Mouse (Mus musculus): Measurements from ENCODE around the gene Scand1. TPM values are rescaled to one million over a fixed set of nuclear protein-coding genes. Genes with fewer than 3 reads are reported as not detected.

Scand1 gene
- polyA plus RNA-seq, 1 experiment: not detected

GRCm38 (mm10) chr2:156298458-156298857 is 14.0 kb downstream of the Scand1 start:
- H3K4me1 ChIP-seq (ENCODE audit: control insufficient read depth, insufficient read depth, low read length): peaks cover 8% of the 10 kb centered on the region
- WGBS: 49% methylated on average over 7 of the region's 7 CpGs
- TF ChIP-seq CTCF (IDR thresholded peaks at IDR 0.05; ENCODE audit: insufficient read depth, low read depth, low read length) (no peak), POLR2A (IDR thresholded peaks at IDR 0.05; ENCODE audit: insufficient read depth, low read depth, low read length) (no peak)
- H3K4me3 ChIP-seq (ENCODE audit: insufficient read depth, low read depth, low read length): no peak overlapping the region
- peak overlapping the region; percentile 41 for H3K27ac ChIP-seq (ENCODE audit: insufficient read depth, low read depth, low read length)

GRCm38 (mm10) chr2:156297653-156298052 is 14.9 kb downstream of the Scand1 start:
- Histone ChIP-seq H3K27ac (ENCODE audit: insufficient read depth, low read depth, low read length) (no peak overlapping the region), H3K4me3 (ENCODE audit: insufficient read depth, low read depth, low read length) (no peak overlapping the region), H3K4me1 (ENCODE audit: control insufficient read depth, insufficient read depth, low read length) (peaks cover 8% of the 10 kb centered on the region)
- 90% methylated on average over 3 of the region's 3 CpGs for WGBS
- TF ChIP-seq CTCF (IDR thresholded peaks at IDR 0.05; ENCODE audit: insufficient read depth, low read depth, low read length) (no peak), POLR2A (IDR thresholded peaks at IDR 0.05; ENCODE audit: insufficient read depth, low read depth, low read length) (no peak)

GRCm38 (mm10) chr2:156296190-156296589 is 16.3 kb downstream of the Scand1 start:
- TF ChIP-seq POLR2A (IDR thresholded peaks at IDR 0.05; ENCODE audit: insufficient read depth, low read depth, low read length) (no peak), CTCF (IDR thresholded peaks at IDR 0.05; ENCODE audit: insufficient read depth, low read depth, low read length) (no peak)
- Histone ChIP-seq H3K4me1 (ENCODE audit: control insufficient read depth, insufficient read depth, low read length) (peaks cover 8% of the 10 kb centered on the region), H3K27ac (ENCODE audit: insufficient read depth, low read depth, low read length) (no peak overlapping the region), H3K4me3 (ENCODE audit: insufficient read depth, low read depth, low read length) (no peak overlapping the region)
- WGBS: 93% methylated on average over 3 of the region's 3 CpGs

- Histone ChIP-seq H3K4me3 (ENCODE audit: insufficient read depth, low read depth, low read length) (no peak overlapping the region), H3K27ac (ENCODE audit: insufficient read depth, low read depth, low read length) (no peak overlapping the region), H3K4me1 (ENCODE audit: control insufficient read depth, insufficient read depth, low read length) (peaks cover 8% of the 10 kb centered on the region)
- WGBS: 90% methylated on average over 2 of the region's 2 CpGs
- no peak for TF ChIP-seq CTCF (IDR thresholded peaks at IDR 0.05; ENCODE audit: insufficient read depth, low read depth, low read length)
- TF ChIP-seq POLR2A (IDR thresholded peaks at IDR 0.05; ENCODE audit: insufficient read depth, low read depth, low read length): no peak
Observed at GRCm38 (mm10) chr2:156295601-156296063, 16.9 kb downstream of the Scand1 start.

- Histone ChIP-seq H3K4me3 (ENCODE audit: insufficient read depth, low read depth, low read length) (no peak overlapping the region), H3K4me1 (ENCODE audit: control insufficient read depth, insufficient read depth, low read length) (peaks cover 3% of the 10 kb centered on the region), H3K27ac (ENCODE audit: insufficient read depth, low read depth, low read length) (no peak overlapping the region)
- 96% methylated on average over 1 of the region's 1 CpGs for WGBS
- TF ChIP-seq CTCF (IDR thresholded peaks at IDR 0.05; ENCODE audit: insufficient read depth, low read depth, low read length) (no peak), POLR2A (IDR thresholded peaks at IDR 0.05; ENCODE audit: insufficient read depth, low read depth, low read length) (no peak)
Observed at GRCm38 (mm10) chr2:156291998-156292397, 20.5 kb downstream of the Scand1 start.

- Histone ChIP-seq H3K27ac (ENCODE audit: insufficient read depth, low read depth, low read length) (peak overlapping the region; percentile 16; the same call in 1 of the 2 replicates), H3K4me1 (ENCODE audit: control insufficient read depth, insufficient read depth, low read length) (no peaks in the 10 kb centered on the region; the same call in 1 of the 2 replicates), H3K4me3 (ENCODE audit: insufficient read depth, low read depth, low read length) (no peak overlapping the region)
- 76% methylated on average over 2 of the region's 2 CpGs for WGBS
- TF ChIP-seq CTCF (IDR thresholded peaks at IDR 0.05; ENCODE audit: insufficient read depth, low read depth, low read length) (no peak), POLR2A (IDR thresholded peaks at IDR 0.05; ENCODE audit: insufficient read depth, low read depth, low read length) (no peak)
Observed at GRCm38 (mm10) chr2:156289552-156290160, 22.8 kb downstream of the Scand1 start.

- no peak overlapping the region for H3K4me3 ChIP-seq (ENCODE audit: insufficient read depth, low read depth, low read length)
- no peaks in the 10 kb centered on the region for H3K4me1 ChIP-seq (ENCODE audit: control insufficient read depth, insufficient read depth, low read length)
- TF ChIP-seq POLR2A (IDR thresholded peaks at IDR 0.05; ENCODE audit: insufficient read depth, low read depth, low read length): no peak
- no peak for TF ChIP-seq CTCF (IDR thresholded peaks at IDR 0.05; ENCODE audit: insufficient read depth, low read depth, low read length)
- H3K27ac ChIP-seq (ENCODE audit: insufficient read depth, low read depth, low read length): no peak overlapping the region
- 82% methylated on average over 2 of the region's 2 CpGs for WGBS
Observed at GRCm38 (mm10) chr2:156288222-156288621, 24.3 kb downstream of the Scand1 start.

GRCm38 (mm10) chr2:156286733-156287132 is 25.8 kb downstream of the Scand1 start:
- Histone ChIP-seq H3K27ac (ENCODE audit: insufficient read depth, low read depth, low read length) (no peak overlapping the region), H3K4me3 (ENCODE audit: insufficient read depth, low read depth, low read length) (no peak overlapping the region), H3K4me1 (ENCODE audit: control insufficient read depth, insufficient read depth, low read length) (no peaks in the 10 kb centered on the region)
- TF ChIP-seq CTCF (IDR thresholded peaks at IDR 0.05; ENCODE audit: insufficient read depth, low read depth, low read length): no peak
- TF ChIP-seq POLR2A (IDR thresholded peaks at IDR 0.05; ENCODE audit: insufficient read depth, low read depth, low read length): no peak
- 96% methylated on average over 4 of the region's 4 CpGs for WGBS

- H3K4me1 ChIP-seq (ENCODE audit: control insufficient read depth, insufficient read depth, low read length): no peaks in the 10 kb centered on the region
- no peak for TF ChIP-seq CTCF (IDR thresholded peaks at IDR 0.05; ENCODE audit: insufficient read depth, low read depth, low read length)
- no peak for TF ChIP-seq POLR2A (IDR thresholded peaks at IDR 0.05; ENCODE audit: insufficient read depth, low read depth, low read length)
- H3K4me3 ChIP-seq (ENCODE audit: insufficient read depth, low read depth, low read length): no peak overlapping the region
- 83% methylated on average over 2 of the region's 2 CpGs for WGBS
- H3K27ac ChIP-seq (ENCODE audit: insufficient read depth, low read depth, low read length): no peak overlapping the region
Observed at GRCm38 (mm10) chr2:156285161-156285560, 27.3 kb downstream of the Scand1 start.

Data from olfactory bulb, adult 2 months (tissue).